Mouse (Mus musculus): Measurements from ENCODE around the gene Oxt.

GRCm38 (mm10) chr2:130586016-130586415 is 10.0 kb downstream of the Oxt start:
- no peak for TF ChIP-seq CTCF (IDR thresholded peaks at IDR 0.05; ENCODE audit: insufficient read depth, low read depth, low read length)
- TF ChIP-seq POLR2A (IDR thresholded peaks at IDR 0.05; ENCODE audit: insufficient read depth, low read depth, low read length): no peak
